Mouse (Mus musculus) heart, postnatal 4 days (tissue): ENCODE measurements around the gene Naa38. TPM values are rescaled to one million over a fixed set of nuclear protein-coding genes. Genes with fewer than 3 reads are reported as not detected.

Experiments used
- DNase-seq: peaks from one replicate; pipeline ENCODE4 v3.0.0; 2021
- total RNA-seq, 2 experiments: library from RNA; stranded (reverse); gene quantifications; 2 replicates each; pipeline ENCODE4 v1.2.3; 2021

Naa38 gene
- total RNA-seq, 2 experiments from 2014 or later = 92.3 to 101 TPM

GRCm38 (mm10) chr11:69414421-69415326 lies 19.4 kb downstream of the Naa38 start:
- no peak for DNase-seq

- peak; percentile 80 for DNase-seq
These were observed 20.0 kb downstream of the Naa38 start for GRCm38 (mm10) chr11:69415327-69415667.

GRCm38 (mm10) chr11:69415668-69416451 lies 20.6 kb downstream of the Naa38 start:
- peak; percentile 65 for DNase-seq

GRCm38 (mm10) chr11:69416509-69416908 lies 21.2 kb downstream of the Naa38 start:
- no peak for DNase-seq

GRCm38 (mm10) chr11:69416921-69417448 lies 21.7 kb downstream of the Naa38 start:
- no peak for DNase-seq

GRCm38 (mm10) chr11:69417449-69418384 lies 22.4 kb downstream of the Naa38 start:
- DNase-seq = peak; percentile 98

- DNase-seq = peak; percentile 92
These were observed 23.5 kb downstream of the Naa38 start for GRCm38 (mm10) chr11:69418481-69419442.

GRCm38 (mm10) chr11:69419443-69419812 lies 24.1 kb downstream of the Naa38 start:
- peak; percentile 64 for DNase-seq

- peak; percentile 65 for DNase-seq
These were observed 24.7 kb downstream of the Naa38 start for GRCm38 (mm10) chr11:69419813-69420553.

- no peak for DNase-seq
These were observed 25.3 kb downstream of the Naa38 start for GRCm38 (mm10) chr11:69420554-69421000.

- DNase-seq = no peak
These were observed 26.1 kb downstream of the Naa38 start for GRCm38 (mm10) chr11:69421131-69421977.

- no peak for DNase-seq
These were observed 27.6 kb downstream of the Naa38 start for GRCm38 (mm10) chr11:69422842-69423241.

GRCm38 (mm10) chr11:69423885-69424284 lies 28.6 kb downstream of the Naa38 start:
- no peak for DNase-seq

GRCm38 (mm10) chr11:69426246-69426645 lies 31.0 kb downstream of the Naa38 start:
- DNase-seq = no peak

- DNase-seq = peak; percentile 46
These were observed 33.5 kb downstream of the Naa38 start for GRCm38 (mm10) chr11:69428751-69429150.

GRCm38 (mm10) chr11:69429313-69429712 lies 34.0 kb downstream of the Naa38 start:
- DNase-seq = no peak

GRCm38 (mm10) chr11:69430631-69431030 lies 35.3 kb downstream of the Naa38 start:
- DNase-seq = no peak

- DNase-seq = peak; percentile 77
These were observed 36.7 kb downstream of the Naa38 start for GRCm38 (mm10) chr11:69431829-69432639.
